Mouse (Mus musculus) urinary bladder, postnatal 36 days (tissue): Measurements from ENCODE around the gene Tmem255b.

Source experiments
- DNase-seq, 2 experiments: peaks; one replicate each; pipeline ENCODE4 v3.0.0; 2022; ENCODE audit warnings: low spot score in 2 of 2, mixed read lengths in 1 of 2

The Tmem255b gene

DNA sequence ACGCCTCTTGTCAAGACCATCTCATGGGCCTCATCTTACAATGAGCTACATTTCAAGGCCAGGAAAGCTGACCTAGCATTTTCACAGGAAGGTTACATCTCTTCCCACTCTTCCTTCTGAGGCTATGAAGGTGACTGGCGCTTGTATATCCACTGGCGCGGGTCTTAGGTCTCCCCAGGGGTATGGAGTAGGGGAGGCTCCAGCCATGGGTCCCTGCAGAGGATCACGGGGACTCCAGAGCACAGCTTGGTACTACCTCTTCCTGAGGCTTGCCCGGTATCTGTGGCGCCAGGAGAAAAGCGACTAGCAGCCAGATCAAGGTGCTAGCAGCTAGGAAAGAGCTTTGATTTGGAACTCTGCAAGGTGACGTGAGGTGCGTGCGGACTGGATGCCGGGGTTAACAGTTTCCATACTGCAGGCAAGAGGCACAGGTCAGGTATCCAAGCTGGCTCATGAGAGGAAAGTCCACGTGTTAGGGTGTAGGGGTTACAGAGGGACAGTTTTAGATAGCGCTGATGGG, 56.6 kb downstream of the Tmem255b start:
- DNase-seq, result no peak

DNA sequence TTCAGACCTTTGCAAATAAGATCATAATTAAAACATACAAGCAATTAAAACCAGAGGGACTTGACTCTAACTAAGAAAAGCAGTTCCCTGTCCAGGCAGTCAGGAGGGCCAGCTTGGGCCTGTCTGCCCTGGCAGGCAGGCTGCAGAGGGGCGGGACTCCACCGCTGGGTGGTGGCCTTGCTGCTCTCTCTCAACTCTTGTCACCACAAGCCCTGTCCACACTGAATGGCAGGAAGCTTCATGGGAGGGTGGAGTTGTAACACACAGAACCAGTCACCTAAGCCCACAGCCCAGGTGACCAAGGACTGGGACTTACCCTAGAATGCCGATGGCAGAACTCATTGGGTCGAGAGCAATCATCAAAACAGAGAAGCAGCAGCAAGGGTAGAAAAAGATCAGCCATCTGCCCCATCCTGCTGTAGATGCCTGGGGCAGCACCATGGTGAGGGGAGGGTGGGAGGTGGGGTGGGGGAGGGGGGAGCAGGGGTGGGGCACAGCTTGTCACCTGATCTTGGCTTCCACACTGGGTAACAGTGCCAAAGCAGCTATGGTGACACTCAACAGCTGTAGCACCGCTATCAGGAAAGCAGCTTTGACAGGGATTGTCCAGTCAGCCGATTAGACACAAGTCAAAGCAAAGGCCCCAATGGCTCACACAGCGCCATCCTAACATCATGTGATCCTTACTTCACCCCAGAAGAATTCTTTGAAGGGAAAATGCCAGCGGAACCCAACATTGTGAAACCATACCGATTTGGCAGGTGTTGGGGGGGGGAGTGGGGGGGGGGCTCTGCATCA, 57.4 kb downstream of the Tmem255b start:
- DNase-seq, result peak; percentile 67 to 85

DNA sequence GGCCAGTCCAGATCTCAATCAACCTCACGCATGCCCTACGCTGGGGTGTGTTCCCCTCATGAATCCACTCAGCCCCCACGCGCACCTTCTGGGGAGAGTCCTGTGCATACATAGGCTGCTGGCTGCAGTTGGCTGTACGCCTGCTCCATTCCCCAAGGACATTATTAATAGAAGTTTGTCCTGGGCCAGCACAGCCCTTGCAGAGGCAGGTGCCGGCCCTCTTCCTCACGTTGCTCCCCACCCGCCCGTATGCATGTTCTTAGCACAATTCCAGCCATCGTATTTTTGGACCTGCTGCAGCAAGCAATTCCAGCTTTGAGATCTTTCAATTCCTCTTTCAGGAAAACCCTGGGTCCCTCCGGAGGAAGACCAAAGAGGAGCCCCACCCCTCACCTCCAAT, 58.0 kb downstream of the Tmem255b start:
- DNase-seq, result peak in 1 of 2 experiments; percentile 45

DNA sequence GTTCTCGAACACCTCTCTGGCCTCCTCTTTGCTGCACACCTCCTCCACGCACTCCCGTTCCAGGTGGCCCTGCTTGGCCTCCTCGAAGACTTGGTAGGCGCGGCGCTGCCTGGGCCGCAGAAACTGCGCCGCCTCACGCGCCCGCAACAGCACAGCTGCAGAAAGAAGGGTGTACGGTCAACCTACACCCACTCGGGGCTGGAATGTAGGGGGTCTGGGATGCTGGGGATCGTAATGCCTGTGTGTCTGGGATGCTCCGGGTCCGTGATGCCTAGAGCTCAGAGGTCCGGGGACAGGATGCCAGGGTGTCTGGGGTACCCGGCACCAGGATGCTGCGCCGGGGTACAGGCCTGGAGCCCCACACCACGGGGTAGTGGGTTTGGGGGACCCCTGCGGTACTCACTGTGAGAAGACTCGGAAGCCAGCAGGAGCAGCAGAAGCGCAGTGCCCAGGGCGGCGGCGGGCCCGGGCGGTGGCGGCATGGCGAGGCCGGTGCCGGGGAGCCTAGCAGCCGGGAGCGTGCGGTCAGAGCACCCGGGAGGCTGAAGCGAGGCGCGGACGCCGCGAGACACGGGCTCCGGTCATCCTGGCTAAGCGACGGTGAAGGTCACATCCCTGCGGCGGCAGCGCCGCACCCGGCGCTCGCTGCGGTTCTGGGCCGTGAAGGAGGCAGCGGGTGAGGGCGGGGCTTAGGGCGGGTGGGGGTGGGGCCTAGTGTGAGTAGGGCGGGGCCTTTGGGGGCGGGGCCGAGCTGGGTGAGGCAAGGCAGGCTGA, 59.1 kb downstream of the Tmem255b start, which contains the start of gene Gas6:
Gas6 (minus strand) TSS at position 633 of the 774 bp plus-strand sequence.
- peak; percentile 42 to 60 for DNase-seq

DNA sequence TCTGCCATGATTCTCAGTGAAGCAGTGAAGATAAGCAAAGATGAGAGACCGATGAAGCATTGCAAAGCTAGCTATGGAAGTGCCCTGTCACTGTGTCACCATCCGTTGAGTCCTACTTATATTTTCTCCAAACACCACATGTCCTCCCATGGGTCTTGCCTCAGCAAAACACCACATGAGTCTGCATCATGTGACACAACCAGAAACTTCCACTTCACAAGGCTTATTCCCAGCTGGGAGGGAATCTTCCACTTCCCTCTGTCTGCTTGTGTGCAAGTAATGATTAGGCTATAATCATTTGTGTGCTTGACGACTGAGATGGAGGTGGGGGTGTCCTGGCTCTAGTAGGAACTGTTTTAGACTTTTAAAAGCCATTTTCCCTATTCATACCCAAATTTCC, 66.2 kb downstream of the Tmem255b start:
- DNase-seq, result no peak

DNA sequence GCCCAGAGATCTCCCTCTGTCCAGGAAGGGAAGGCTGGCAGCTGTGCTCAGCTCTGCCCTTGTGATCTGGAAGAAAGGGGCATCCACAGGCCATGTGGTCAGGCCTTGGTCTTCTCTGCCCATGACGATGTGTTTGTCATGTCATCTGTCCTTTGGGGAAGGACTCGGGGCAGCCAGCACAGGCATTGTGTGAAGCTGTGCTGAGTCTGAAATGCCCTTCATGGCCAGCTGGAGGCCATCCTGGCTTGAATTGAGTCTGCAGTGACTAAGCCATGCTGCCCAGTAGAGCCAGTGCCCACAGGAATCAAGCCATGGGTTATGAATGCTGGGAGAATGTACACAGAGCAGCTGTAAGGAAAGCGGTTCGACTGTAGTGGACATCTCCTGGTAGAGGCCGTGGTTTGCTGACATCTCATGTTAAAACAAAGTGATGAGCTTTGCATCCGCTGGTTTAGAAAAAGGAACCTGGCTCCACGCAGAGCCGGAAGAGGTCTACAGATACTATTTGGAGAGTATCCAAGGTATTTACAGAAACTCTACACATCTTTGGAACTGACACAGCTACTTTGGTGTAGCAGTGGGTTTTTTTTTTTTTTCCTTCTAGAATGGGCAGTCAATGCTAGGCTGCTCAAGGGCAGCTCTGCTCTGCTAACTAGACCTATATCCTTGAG, 69.1 kb downstream of the Tmem255b start:
- no peak for DNase-seq

DNA sequence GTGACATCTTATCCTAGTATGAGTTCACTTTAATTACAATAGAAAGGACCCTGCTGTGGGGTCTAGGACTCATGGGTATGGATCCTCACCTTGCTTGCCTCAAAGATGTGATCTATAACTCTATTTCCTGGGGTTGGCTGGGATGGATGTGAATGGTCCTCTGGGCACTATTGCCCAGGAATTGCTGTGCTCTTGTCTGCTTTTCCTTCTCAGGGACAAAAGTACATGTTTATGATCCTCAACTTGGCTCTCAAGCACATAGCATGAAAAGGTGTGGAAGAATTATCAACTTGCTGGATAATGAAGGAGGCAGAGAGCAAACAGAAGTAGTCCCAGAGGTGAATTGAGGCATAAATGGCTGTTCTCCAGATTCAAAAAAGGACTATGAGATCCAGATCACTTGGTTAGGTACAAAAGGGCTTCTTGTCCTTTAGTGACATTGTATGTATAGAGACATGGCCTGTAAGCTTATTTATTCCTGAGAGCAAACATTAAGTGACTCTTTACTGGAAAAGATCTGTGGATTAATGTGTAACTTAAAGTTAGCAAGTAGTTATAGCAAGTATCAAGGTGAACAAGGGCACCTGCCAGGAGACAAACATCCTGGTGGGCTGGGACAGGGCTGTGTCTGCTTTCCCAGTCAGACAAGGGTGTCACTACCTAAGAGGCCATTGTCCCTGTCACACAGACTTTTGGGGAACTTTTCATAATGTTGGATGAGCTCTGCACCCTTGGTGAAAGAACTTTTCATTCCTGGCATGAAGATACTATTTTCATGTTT, 70.1 kb downstream of the Tmem255b start:
- DNase-seq, result no peak

DNA sequence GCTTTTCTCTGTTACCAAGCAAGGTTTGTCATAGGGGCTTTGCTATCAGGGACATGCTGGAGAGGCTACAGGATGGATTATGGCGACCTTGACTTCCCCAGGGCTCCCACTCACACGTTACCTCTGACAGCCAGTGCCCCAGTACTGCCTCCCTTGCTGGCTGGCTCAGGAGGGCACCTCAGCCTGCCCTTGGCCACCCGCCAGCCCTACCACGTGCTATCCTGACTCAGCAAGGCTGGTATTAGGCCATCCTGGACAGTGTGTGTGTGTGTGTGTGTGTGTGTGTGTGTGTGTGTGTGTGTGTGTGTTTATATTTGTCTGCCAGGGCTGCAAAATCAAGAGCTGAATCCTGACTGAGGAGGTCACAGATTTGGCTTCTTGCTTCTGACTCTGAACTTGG, 71.9 kb downstream of the Tmem255b start:
- peak; percentile 82 to 89 for DNase-seq

DNA sequence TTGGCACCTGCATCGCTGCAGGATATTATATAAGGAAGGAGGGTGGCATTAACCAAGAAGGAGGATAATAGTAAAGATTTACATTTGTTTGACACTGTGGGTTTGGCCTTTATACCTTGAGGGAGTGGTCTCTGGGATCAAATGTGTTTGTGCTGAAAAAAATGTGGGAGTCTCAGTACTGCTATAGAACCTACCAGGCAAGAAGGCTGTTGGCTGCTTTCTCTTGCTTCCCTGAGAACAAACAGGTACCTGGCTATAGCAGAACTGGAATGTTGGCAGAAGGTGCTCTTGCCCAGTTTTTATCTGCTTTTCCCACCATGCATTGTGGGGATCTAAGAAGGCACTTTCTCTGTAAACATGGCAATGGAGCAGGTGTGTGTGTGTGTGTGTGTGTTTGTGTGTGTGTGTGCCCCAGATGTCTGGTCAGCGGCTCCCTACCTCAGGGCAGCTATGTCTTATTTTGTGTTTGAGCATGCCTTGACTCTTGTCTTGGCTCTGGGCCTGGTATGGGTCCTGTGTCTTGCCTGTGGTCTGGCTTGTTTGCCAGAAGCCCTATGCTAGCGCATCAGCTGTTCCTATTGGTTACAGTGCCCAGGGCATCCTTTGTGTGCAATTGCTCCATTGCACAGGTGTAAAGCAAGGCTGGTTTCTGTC, 72.4 kb downstream of the Tmem255b start:
- no peak for DNase-seq

DNA sequence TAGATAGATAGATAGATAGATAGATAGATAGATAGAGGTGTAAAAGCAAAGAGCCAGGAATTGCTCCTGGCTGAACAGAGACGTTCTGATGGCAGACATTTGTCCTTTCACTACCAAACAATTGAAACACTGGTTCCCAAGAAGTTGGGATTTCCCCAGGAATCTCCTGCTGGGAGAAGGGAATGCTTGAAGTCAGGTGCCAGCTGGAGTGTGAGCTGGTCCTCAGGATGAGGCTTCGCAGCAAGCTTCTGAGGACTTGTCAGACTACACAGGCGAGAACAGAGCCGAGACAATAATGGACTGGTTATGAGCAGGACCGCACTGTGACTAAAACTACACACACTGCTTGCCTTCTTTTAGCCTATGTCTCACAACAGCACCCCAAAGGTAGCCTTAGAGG, 77.0 kb downstream of the Tmem255b start:
- no peak for DNase-seq

DNA sequence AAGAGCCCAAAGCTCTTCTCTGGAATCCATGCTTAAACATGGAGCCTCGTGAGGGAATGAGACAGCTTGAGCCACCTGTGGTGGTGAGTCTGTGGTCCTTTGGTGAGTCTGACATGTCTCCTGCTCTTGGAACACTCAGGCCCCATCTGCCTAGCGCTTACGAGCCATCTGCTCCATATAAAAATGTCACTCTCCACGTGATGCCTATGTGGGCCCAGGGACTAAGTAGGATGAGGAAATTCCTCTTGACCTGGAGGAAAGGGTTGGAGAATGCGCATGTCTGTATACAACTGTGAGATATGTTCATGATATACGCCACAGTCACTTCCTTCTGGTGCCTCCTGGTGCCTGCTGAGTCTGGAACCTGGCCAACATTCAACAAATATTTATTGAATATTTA, 77.7 kb downstream of the Tmem255b start:
- DNase-seq, result no peak

DNA sequence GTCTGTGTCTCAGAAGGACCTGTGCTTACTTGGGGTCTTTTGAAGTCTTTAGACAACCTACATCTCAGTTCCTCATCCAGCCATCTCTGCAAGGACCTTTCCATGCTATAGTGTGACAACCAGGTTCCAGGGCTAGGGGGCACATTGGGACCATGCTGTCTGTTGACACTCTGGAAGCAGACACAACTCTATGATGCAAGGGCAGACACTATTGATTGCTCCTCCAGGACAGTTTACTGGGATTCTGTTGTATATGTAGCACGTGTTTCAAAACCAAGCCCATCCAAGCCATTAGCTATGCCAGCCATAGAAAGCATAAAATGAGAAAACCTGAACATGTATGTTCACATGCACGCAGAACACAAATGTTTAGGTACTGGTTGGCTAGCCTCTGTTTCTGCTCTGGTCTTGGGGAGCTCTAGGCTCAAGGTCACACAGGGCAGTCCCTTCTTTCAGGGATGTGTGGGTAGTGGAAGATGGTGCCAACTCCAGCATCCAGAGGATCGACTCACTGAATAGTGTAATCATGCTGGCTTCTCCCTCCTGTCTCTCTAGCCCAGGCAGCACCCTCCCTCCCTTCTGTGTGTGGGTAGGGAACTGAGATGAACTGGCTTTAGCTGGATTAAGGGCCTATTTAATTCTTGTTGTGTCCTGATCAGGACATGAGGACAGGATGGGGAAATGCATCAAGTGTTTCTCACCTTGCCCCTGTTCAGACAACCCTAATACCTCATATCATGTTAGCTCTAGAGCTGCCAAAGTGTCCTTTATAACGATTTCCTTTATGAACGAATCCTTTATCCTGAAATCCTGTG, 78.8 kb downstream of the Tmem255b start:
- no peak for DNase-seq

DNA sequence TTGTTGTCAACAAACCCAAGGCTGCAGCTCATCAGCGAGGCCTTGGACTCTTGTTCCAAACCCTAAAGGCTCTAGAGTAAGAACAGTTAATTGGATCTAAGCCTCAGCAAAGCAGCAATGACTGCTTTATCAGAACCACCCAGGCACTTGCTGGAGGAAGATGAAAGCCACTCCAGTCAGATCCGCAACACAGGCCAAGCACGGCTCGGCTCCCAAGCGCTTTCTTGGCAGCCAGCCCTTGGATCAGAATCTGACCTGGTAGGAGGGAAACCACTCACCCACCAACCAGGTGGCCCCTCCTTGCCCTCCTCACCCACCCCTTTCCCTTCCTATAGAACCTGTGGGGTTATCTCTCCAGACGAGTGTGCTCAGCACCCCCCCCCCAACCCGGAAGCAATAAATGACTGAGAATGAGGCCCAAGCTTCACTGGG, 81.0 kb downstream of the Tmem255b start:
- peak in 1 of 2 experiments; percentile 58 for DNase-seq

DNA sequence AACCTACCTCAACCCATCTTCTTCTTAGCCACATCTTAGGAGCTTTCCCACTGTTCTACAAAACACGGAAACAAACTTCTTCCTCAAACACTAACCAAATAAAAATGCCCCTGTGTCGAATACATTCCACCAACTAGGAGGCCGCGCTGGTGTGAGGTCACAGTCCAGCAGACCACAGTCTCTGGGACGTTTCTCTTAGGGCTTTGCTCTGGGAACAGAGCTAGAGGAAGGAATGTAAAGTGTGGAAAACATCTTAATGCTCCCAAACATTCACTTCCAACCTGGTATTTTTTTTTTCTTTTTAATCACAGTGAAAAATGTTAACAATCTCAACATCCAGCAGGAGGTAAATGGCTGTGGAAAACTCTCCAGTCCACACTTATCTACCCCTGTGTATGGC, 81.7 kb downstream of the Tmem255b start:
- DNase-seq, result no peak

DNA sequence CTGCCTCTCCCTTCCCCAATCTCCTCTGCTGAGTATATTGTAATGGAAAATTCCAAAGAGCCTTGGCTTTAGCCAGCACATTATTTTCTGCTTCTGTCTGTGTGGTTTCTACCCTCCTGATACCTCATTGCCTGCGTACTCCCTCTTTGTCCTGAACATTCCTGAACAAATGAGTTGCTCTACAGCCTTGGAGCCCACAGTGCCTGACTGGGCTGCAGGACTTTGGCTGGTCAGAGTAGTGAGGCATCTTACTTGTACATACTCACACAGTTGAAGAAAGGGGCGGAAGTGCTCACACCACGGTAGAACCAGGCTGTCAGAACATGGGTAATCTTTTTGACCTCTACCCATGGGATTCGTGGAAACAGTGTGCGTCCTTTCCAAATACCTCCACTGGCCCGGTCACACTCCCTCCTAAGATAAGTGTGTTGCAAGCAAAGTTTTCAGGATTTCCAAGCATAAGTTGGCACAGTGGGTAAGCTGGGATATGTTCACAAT, 82.3 kb downstream of the Tmem255b start:
- no peak for DNase-seq
